ENCODE assay signal across 9 mouse cellular contexts in genomic region chr16:91868943-91869911, GRCm38 (mm10).
DNase-seq lines count a peak whose midpoint lies in the region; ATAC-seq lines count a peak whose summit lies in the region.
"Had no signal": no experiment of that assay in that cellular context is flagged by ENCODE, and none has a peak within 500 bp of the region (broad histone marks: within the 10 kb centered on the region; RNA-seq: fewer than 3 reads in every experiment).

No protein-coding gene starts in this region.

- no peaks in the 10 kb centered on the region for H3K9me3 ChIP-seq in hindbrain, embryonic 10.5 days
- no peaks in the 10 kb centered on the region for H3K9me3 ChIP-seq in hindbrain, embryonic 16.5 days (ENCODE audit: control insufficient read depth, low read length)
- H3K9me3 ChIP-seq: hindbrain, embryonic 15.5 days had no signal

- H3K4me2 ChIP-seq in hindbrain, embryonic 16.5 days (ENCODE audit: low read length), result no peak overlapping the region
- H3K4me2 ChIP-seq: hindbrain, embryonic 15.5 days had no signal

- peaks cover 4% of the 10 kb centered on the region; the same call in 1 of the 2 replicates for H3K4me1 ChIP-seq in hindbrain, embryonic 10.5 days (replicated peaks)
- no peaks in the 10 kb centered on the region; the same call in 1 of the 2 replicates for H3K4me1 ChIP-seq in hindbrain, embryonic 16.5 days (ENCODE audit: control insufficient read depth, insufficient read depth, low read depth, low read length)

- DNase-seq in hindbrain, embryonic 10.5 days (ENCODE audit: low spot score), result no peak
- DNase-seq in B cell, adult 2 months, result peak; percentile 75 to 78
- DNase-seq in frontal cortex, postnatal 36 days (ENCODE audit: low spot score in 2 of 2), result no peak
- no peak for DNase-seq in testis, postnatal 10 days (ENCODE audit: low spot score)

- WGBS in hindbrain, embryonic 10.5 days, result 93% methylated on average over 28 of the region's 28 CpGs
- WGBS in hindbrain, embryonic 16.5 days, result 91% methylated on average over 28 of the region's 28 CpGs

- peaks cover 97% of the 10 kb centered on the region for H3K36me3 ChIP-seq in hindbrain, embryonic 10.5 days
- peaks cover 23% of the 10 kb centered on the region for H3K36me3 ChIP-seq in hindbrain, embryonic 16.5 days (ENCODE audit: control insufficient read depth, insufficient read depth, low read length)

- H3K27ac ChIP-seq in hindbrain, embryonic 10.5 days, result peak overlapping the region; percentile 40; the same call in 1 of the 2 replicates
- no peak overlapping the region for H3K27ac ChIP-seq in hindbrain, embryonic 16.5 days (ENCODE audit: low read depth, low read length)

- no peak for ATAC-seq in hindbrain, embryonic 16.5 days
- ATAC-seq in cerebellum, adult (ENCODE audit: insufficient number of reproducible peaks, low FRiP score, low TSS enrichment), result peak; percentile 74
- peak; percentile 73 to 86 for ATAC-seq in hematopoietic stem cell, adult 5-6 weeks (replicated peaks in 1 of 2; ENCODE audit: insufficient read depth in 1 of 2, low FRiP score in 2 of 2, low TSS enrichment in 1 of 2, low read depth in 1 of 2, poor library complexity in 2 of 2, severe bottlenecking in 2 of 2)
- ATAC-seq in megakaryocyte-erythroid progenitor cell, adult 5-6 weeks (replicated peaks; ENCODE audit: low FRiP score, low TSS enrichment, poor library complexity, severe bottlenecking), result peak; percentile 30

- H3K4me3 ChIP-seq in hindbrain, embryonic 10.5 days, result no peak overlapping the region
- H3K4me3 ChIP-seq in hindbrain, embryonic 16.5 days (ENCODE audit: low read length), result no peak overlapping the region
- H3K4me3 ChIP-seq: hindbrain, embryonic 15.5 days had no signal

- H3K27me3 ChIP-seq in hindbrain, embryonic 10.5 days (ENCODE audit: insufficient read depth, poor library complexity, severe bottlenecking), result no peaks in the 10 kb centered on the region
- H3K27me3 ChIP-seq in hindbrain, embryonic 16.5 days (replicated peaks; ENCODE audit: control insufficient read depth, insufficient read depth, low read length), result no peaks in the 10 kb centered on the region
- H3K27me3 ChIP-seq: hindbrain, embryonic 15.5 days had no signal

- no peak overlapping the region for H3K9ac ChIP-seq in hindbrain, embryonic 16.5 days (ENCODE audit: low read depth, low read length)
- H3K9ac ChIP-seq: hindbrain, embryonic 15.5 days had no signal

Comparison
In these comparisons a context has a peak if more than half of its experiments do, and no peak if none do; other contexts are left out.
1. DNase-seq: peak in B cell, adult 2 months (2 of 2); none in hindbrain, embryonic 10.5 days (single experiment), frontal cortex, postnatal 36 days (0 of 2) and testis, postnatal 10 days (single experiment).